Mouse (Mus musculus) stomach, postnatal 0 days (tissue): ENCODE data around the gene Pde4c. TPM values are rescaled to one million over a fixed set of nuclear protein-coding genes. Genes with fewer than 3 reads are reported as not detected.

Source experiments
- ATAC-seq: fragments of 200-750 bp; cut with Nextera tagmentation; 2 replicates; pipeline ENCODE4 v1.8.0; 2017; ENCODE audit not compliant: low FRiP score, low TSS enrichment
- DNase-seq: peaks from one replicate; pipeline ENCODE4 v3.0.0-alpha.2; 2016; ENCODE audit warnings: low spot score
- H3K27ac ChIP-seq: fragments of 300-500 bp; sonication (generic); replicated peaks from 2 replicates; pipeline ENCODE4 v1.5.1; 2014; ENCODE audit warnings: mild to moderate bottlenecking, control low read depth
- H3K27me3 ChIP-seq: fragments of 300-500 bp; sonication (generic); 2 replicates; pipeline ENCODE4 v1.6.1; 2014; ENCODE audit warnings: low read length; ENCODE audit not compliant: control insufficient read depth, insufficient read depth
- H3K36me3 ChIP-seq: fragments of 300-500 bp; sonication (generic); 2 replicates; pipeline ENCODE4 v1.6.1; 2014; ENCODE audit warnings: low read length, mixed read lengths; ENCODE audit not compliant: control insufficient read depth, insufficient read depth
- H3K4me1 ChIP-seq: fragments of 300-500 bp; sonication (generic); replicated peaks from 2 replicates; pipeline ENCODE4 v1.6.1; 2014; ENCODE audit warnings: antibody characterized with exemption; ENCODE audit not compliant: control insufficient read depth, insufficient read depth
- H3K4me2 ChIP-seq: fragments of 300-500 bp; sonication (generic); replicated peaks from 2 replicates; pipeline ENCODE4 v1.6.1; 2014; ENCODE audit warnings: low read depth, mild to moderate bottlenecking, control low read depth, moderate library complexity
- H3K4me3 ChIP-seq: fragments of 300-500 bp; sonication (generic); 2 replicates; pipeline ENCODE4 v1.5.1; 2014; ENCODE audit warnings: low read depth, low read length, control low read depth
- H3K9ac ChIP-seq: fragments of 300-500 bp; sonication (generic); 2 replicates; pipeline ENCODE4 v1.6.1; 2014; ENCODE audit warnings: mild to moderate bottlenecking, low read length, control low read depth, mixed read lengths
- H3K9me3 ChIP-seq: fragments of 300-500 bp; sonication (generic); 2 replicates; pipeline ENCODE4 v1.6.1; 2016; ENCODE audit warnings: low read length; ENCODE audit not compliant: control insufficient read depth
- CTCF ChIP-seq: IDR thresholded peaks from 2 replicates; pipeline ENCODE4 v1.5.1; 2016; ENCODE audit warnings: antibody characterized with exemption, low read depth, mild to moderate bottlenecking, moderate library complexity
- EP300 ChIP-seq: optimal IDR thresholded peaks from 2 replicates; pipeline ENCODE3; 2016; ENCODE audit warnings: antibody characterized with exemption
- WGBS: fragments of 180-500 bp; shearing (Covaris S2); extraction: QIAGEN DNeasy Blood & Tissue Kit; methylation state at CpG from one replicate; pipeline ENCODE4 v1.1.7; 2014; 5-methylcytosine and 5-hydroxymethylcytosine counted together
- polyA plus RNA-seq: library from polyadenylated mRNA; unstranded; fragments of >200 nt; fragmentation: Nextera tagmentation; extraction: Ambion mirVana; gene quantifications from 2 replicates; pipeline ENCODE4 v1.2.1, GENCODE M21; 2015

The Pde4c gene
- polyA plus RNA-seq, 1 experiment from 2014 or later, result 0.27 TPM

- no peak for ATAC-seq
- H3K4me2 ChIP-seq, result no peak overlapping the region
- peaks cover 21% of the 10 kb centered on the region for H3K4me1 ChIP-seq
- 62% methylated on average over 5 of the region's 5 CpGs for WGBS
- H3K4me3 ChIP-seq, result no peak overlapping the region
- TF ChIP-seq CTCF (no peak), EP300 (no peak)
- no peaks in the 10 kb centered on the region for H3K27me3 ChIP-seq
- H3K9me3 ChIP-seq, result no peaks in the 10 kb centered on the region
- no peak overlapping the region for H3K9ac ChIP-seq
- no peak overlapping the region for H3K27ac ChIP-seq
- DNase-seq, result no peak
- H3K36me3 ChIP-seq, result no peaks in the 10 kb centered on the region
Measured at GRCm38 (mm10) chr8:70693636-70694035, 29.9 kb upstream of the Pde4c start.

DNA sequence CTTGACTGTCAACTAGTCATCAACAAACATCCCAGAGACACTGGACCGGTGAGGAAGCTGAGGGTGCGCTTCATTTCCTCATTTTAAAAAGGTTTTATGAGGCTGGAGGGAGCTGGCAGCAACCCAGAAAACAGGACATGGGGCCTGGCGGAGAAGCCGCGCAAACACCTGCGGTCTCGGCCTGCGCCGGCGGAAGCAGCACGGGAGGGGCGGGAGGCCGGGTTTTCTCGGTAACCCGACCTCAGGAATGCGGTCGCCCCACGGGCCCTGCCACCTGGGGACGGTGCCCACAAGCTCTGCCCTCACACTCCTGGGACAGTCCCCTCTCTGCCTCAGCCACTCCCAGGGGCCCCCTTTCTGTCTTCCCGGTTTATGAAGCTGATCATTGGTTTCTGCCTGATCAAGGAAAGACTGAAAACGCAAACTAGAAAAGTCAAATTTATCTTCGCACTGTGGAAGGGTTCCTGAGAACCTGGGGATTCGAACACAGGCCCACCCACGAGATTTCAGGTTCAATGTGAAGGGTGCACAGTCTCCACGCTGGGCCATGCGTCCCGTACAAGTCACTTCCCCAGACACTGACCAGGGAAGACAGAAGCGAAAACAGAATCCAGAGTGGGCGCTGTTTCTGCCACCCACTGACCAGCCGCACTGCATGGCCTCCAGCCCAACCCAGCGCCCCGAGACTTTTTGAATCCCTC lies 28.1 kb upstream of the Pde4c start:
- peaks cover 21% of the 10 kb centered on the region for H3K4me1 ChIP-seq
- peak overlapping the region; percentile 27; the same call in 1 of the 2 replicates for H3K4me2 ChIP-seq
- ATAC-seq (no peak), DNase-seq (peak; percentile 89)
- no peaks in the 10 kb centered on the region for H3K27me3 ChIP-seq
- H3K9me3 ChIP-seq, result no peaks in the 10 kb centered on the region
- no peak for TF ChIP-seq CTCF
- TF ChIP-seq EP300, result peak; percentile 35
- H3K27ac ChIP-seq, result peak overlapping the region; percentile 100
- H3K4me3 ChIP-seq, result no peak overlapping the region
- 25% methylated on average over 32 of the region's 32 CpGs for WGBS
- no peaks in the 10 kb centered on the region for H3K36me3 ChIP-seq
- peak overlapping the region; percentile 23; the same call in 1 of the 2 replicates for H3K9ac ChIP-seq

- ATAC-seq (peak; percentile 25; the same call in 1 of the 2 replicates), DNase-seq (peak; percentile 90)
- Histone ChIP-seq H3K4me3 (peak overlapping the region; percentile 15), H3K36me3 (no peaks in the 10 kb centered on the region), H3K4me2 (peak overlapping the region; percentile 47), H3K9me3 (no peaks in the 10 kb centered on the region), H3K27me3 (no peaks in the 10 kb centered on the region), H3K4me1 (peaks cover 22% of the 10 kb centered on the region), H3K9ac (peak overlapping the region; percentile 50; the same call in 1 of the 2 replicates), H3K27ac (peak overlapping the region; percentile 100)
- TF ChIP-seq CTCF, result no peak; the same call in 1 of the 2 replicates
- no peak for TF ChIP-seq EP300
- 3% methylated on average over 30 of the region's 31 CpGs for WGBS
Measured at GRCm38 (mm10) chr8:70696019-70696885, 27.3 kb upstream of the Pde4c start.

- Histone ChIP-seq H3K4me3 (peak overlapping the region; percentile 15; the same call in 1 of the 2 replicates), H3K4me1 (peaks cover 18% of the 10 kb centered on the region)
- DNase-seq, result no peak
Measured at GRCm38 (mm10) chr8:70696946-70697345, 26.6 kb upstream of the Pde4c start.

DNA sequence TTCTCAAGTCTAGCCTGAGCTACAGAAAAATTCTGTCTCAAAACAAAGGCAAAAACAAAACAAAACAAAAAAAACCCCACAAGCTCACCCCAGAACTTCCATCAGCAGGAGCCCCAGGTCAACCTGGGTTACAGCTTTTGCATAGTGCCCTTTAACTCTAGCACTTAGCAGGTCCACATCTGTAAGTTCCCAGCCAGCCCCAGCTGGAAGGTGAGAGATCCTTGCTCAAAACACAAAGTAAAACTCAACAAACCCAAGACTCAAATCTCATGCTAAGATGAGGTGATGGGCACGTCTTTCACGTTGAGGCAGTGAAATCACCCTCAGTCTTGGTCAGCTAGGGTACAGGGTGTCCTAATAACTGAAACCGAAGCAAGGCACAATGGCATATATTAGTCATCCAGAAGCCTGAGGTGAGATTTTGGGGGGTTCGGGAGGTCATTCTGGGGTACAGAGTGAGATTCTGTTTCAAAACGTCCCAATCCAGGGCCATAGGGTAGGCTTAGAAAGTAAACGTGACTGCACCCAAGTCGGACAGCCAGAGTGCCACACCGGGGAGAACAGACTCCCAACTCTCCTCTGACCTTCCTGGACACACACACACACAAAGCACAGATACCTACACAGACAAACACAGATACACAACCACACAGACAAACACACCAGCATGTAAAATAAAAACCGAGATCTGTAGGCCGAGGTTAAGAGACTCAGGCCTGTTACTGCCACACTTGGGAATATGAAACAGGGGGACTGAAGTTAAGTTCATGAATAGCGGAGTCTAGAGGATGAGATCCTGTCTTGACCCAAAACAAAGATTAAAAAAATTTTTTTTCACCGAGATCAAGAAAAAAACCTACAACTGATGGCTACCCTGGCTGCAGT lies 25.9 kb upstream of the Pde4c start:
- H3K9me3 ChIP-seq, result no peaks in the 10 kb centered on the region
- 50% methylated on average over 12 of the region's 12 CpGs for whole genome bisulfite sequencing
- peak overlapping the region; percentile 87 for H3K4me3 ChIP-seq
- peaks cover 17% of the 10 kb centered on the region for H3K4me1 ChIP-seq
- no peak for DNase-seq
- ATAC-seq, result no peak
- H3K9ac ChIP-seq, result peak overlapping the region; percentile 60
- peak overlapping the region; percentile 100 for H3K27ac ChIP-seq
- peak overlapping the region; percentile 55 for H3K4me2 ChIP-seq
- no peaks in the 10 kb centered on the region for H3K36me3 ChIP-seq
- TF ChIP-seq CTCF, result no peak
- TF ChIP-seq EP300, result no peak
- no peaks in the 10 kb centered on the region for H3K27me3 ChIP-seq

More at GRCm38 (mm10) chr8:70696946-70697345, 26.6 kb upstream of the Pde4c start:
- ATAC-seq, result no peak
- peak overlapping the region; percentile 47 for H3K4me2 ChIP-seq
- 33% methylated on average over 4 of the region's 4 CpGs for WGBS
- H3K27me3 ChIP-seq, result no peaks in the 10 kb centered on the region
- no peaks in the 10 kb centered on the region for H3K9me3 ChIP-seq
- no peak for TF ChIP-seq CTCF
- TF ChIP-seq EP300, result no peak
- peak overlapping the region; percentile 50; the same call in 1 of the 2 replicates for H3K9ac ChIP-seq
- no peaks in the 10 kb centered on the region for H3K36me3 ChIP-seq
- peak overlapping the region; percentile 100 for H3K27ac ChIP-seq
